ENCODE assay signal across 16 mouse cellular contexts in the genomic region with DNA sequence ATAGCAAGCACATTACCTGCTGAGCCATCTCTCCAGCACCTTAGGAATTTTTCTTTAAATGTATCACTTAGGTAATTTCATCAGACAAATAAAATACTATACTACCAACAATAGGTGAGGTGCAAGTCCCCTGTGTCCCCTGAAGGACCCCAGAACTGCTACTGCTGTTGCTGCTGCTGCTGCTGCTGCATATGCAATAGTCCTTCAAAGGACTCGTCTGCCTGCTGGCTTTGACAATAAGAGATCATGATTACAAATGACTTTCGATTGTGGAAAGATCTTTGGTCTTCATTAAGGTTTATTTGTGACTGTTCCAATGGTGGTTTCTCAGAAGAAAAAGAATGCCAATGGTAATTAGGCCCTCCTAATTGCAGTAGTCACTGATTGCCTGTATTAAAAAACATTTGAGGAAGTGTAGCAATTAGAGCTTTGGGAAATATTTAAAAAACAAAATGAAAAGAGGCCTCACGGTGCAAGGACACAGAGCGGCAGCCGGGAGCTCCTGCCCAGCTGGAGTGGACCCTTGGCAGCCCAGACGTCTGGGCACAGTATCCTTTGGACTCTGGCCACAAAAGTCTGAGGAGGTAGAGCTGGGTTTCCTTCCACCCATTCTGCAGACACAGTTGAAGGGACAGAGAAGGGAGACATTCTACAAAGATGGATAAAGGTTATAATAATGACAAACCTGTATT.
A peak's percentile ranks its signal among the peaks of the same experiment; 100 is the strongest.
DNase-seq lines count a peak whose midpoint lies in the region; ATAC-seq and TF ChIP-seq lines count a peak whose summit lies in the region.
"Had no signal": no experiment of that assay in that cellular context is flagged by ENCODE, and none has a peak within 500 bp of the region (broad histone marks: within the 10 kb centered on the region; RNA-seq: fewer than 3 reads in every experiment).

No protein-coding gene starts in this region.

- WGBS in forebrain, embryonic 14.5 days: 11% methylated on average over 6 of the region's 6 CpGs
- WGBS in forebrain, embryonic 10.5 days: 67% methylated on average over 6 of the region's 6 CpGs
- WGBS in kidney, adult 2 months: 16% methylated on average over 6 of the region's 6 CpGs
- WGBS in kidney, embryonic 15.5 days: 52% methylated on average over 6 of the region's 6 CpGs

- H3K4me2 ChIP-seq in forebrain, embryonic 14.5 days (ENCODE audit: low read length): no peak overlapping the region
- H3K4me2 ChIP-seq in kidney, embryonic 15.5 days: no peak overlapping the region
- H3K4me2 ChIP-seq: liver, embryonic 12.5 days; lung, embryonic 15.5 days; neural tube, embryonic 15.5 days had no signal

- no peak overlapping the region for H3K4me3 ChIP-seq in forebrain, embryonic 14.5 days (ENCODE audit: low read depth, low read length)
- no peak overlapping the region for H3K4me3 ChIP-seq in forebrain, embryonic 10.5 days
- no peak overlapping the region for H3K4me3 ChIP-seq in kidney, adult 2 months (ENCODE audit: insufficient read depth, low read depth, low read length)
- H3K4me3 ChIP-seq in kidney, embryonic 15.5 days (replicated peaks): no peak overlapping the region
- H3K4me3 ChIP-seq: heart, embryonic 10.5 days; limb, embryonic 10.5 days; liver, embryonic 12.5 days; lung, embryonic 15.5 days; neural tube, embryonic 15.5 days had no signal

- H3K27me3 ChIP-seq in forebrain, embryonic 14.5 days (replicated peaks; ENCODE audit: control insufficient read depth, insufficient read depth, low read length): no peaks in the 10 kb centered on the region
- H3K27me3 ChIP-seq in forebrain, embryonic 10.5 days (ENCODE audit: poor library complexity, severe bottlenecking): no peaks in the 10 kb centered on the region
- no peaks in the 10 kb centered on the region for H3K27me3 ChIP-seq in kidney, adult 2 months (replicated peaks; ENCODE audit: control insufficient read depth, insufficient read depth, low read length)
- H3K27me3 ChIP-seq in kidney, embryonic 15.5 days: no peaks in the 10 kb centered on the region
- H3K27me3 ChIP-seq: liver, embryonic 12.5 days; lung, embryonic 15.5 days; neural tube, embryonic 15.5 days had no signal

- no peak for TF ChIP-seq POLR2A in kidney, adult 2 months (IDR thresholded peaks at IDR 0.05; ENCODE audit: low read depth, low read length)
- TF ChIP-seq POLR2A in brain, embryonic 14.5 days (IDR thresholded peaks at IDR 0.05; ENCODE audit: borderline replicate concordance, extremely low read depth, insufficient read depth, insufficient read length, poor library complexity, severe bottlenecking): no peak

- no peak for TF ChIP-seq CTCF in kidney, adult 2 months (conservative IDR thresholded peaks at IDR 0.05; ENCODE audit: insufficient read depth, insufficient read length, low read depth, low read length)
- TF ChIP-seq CTCF in brain, embryonic 14.5 days (IDR thresholded peaks at IDR 0.05; ENCODE audit: borderline replicate concordance, extremely low read depth, insufficient read depth, insufficient read length): no peak

- ATAC-seq in forebrain, embryonic 14.5 days: peak; percentile 74
- ATAC-seq in kidney, embryonic 15.5 days (replicated peaks; ENCODE audit: low FRiP score): no peak
- ATAC-seq: liver, embryonic 12.5 days had no signal

- no peak overlapping the region for H3K9ac ChIP-seq in forebrain, embryonic 14.5 days (ENCODE audit: low read length)
- no peak overlapping the region for H3K9ac ChIP-seq in kidney, embryonic 15.5 days
- H3K9ac ChIP-seq: liver, embryonic 12.5 days; lung, embryonic 15.5 days; neural tube, embryonic 15.5 days had no signal

- H3K4me1 ChIP-seq in forebrain, embryonic 14.5 days (ENCODE audit: control insufficient read depth, insufficient read depth, low read length): no peaks in the 10 kb centered on the region; the same call in 1 of the 2 replicates
- no peaks in the 10 kb centered on the region for H3K4me1 ChIP-seq in forebrain, embryonic 10.5 days
- peaks cover 5% of the 10 kb centered on the region; the same call in 1 of the 2 replicates for H3K4me1 ChIP-seq in kidney, adult 2 months (ENCODE audit: control insufficient read depth, insufficient read depth, low read length)
- no peaks in the 10 kb centered on the region for H3K4me1 ChIP-seq in kidney, embryonic 15.5 days
- H3K4me1 ChIP-seq: heart, embryonic 10.5 days; limb, embryonic 10.5 days; liver, embryonic 12.5 days; lung, embryonic 15.5 days; neural tube, embryonic 15.5 days had no signal

- peak overlapping the region; percentile 16; the same call in 1 of the 2 replicates for H3K27ac ChIP-seq in forebrain, embryonic 14.5 days (ENCODE audit: low read depth, low read length)
- H3K27ac ChIP-seq in forebrain, embryonic 10.5 days: no peak overlapping the region
- no peak overlapping the region for H3K27ac ChIP-seq in kidney, adult 2 months (ENCODE audit: insufficient read depth, low read depth, low read length)
- no peak overlapping the region for H3K27ac ChIP-seq in kidney, embryonic 15.5 days
- H3K27ac ChIP-seq: heart, embryonic 10.5 days; limb, embryonic 10.5 days; liver, embryonic 12.5 days; lung, embryonic 15.5 days; neural tube, embryonic 15.5 days had no signal

- H3K9me3 ChIP-seq in forebrain, embryonic 14.5 days (replicated peaks; ENCODE audit: control insufficient read depth, low read length): no peaks in the 10 kb centered on the region; the same call in 1 of the 2 replicates
- peaks cover 4% of the 10 kb centered on the region; the same call in 1 of the 2 replicates for H3K9me3 ChIP-seq in forebrain, embryonic 10.5 days
- no peaks in the 10 kb centered on the region for H3K9me3 ChIP-seq in kidney, embryonic 15.5 days (replicated peaks)
- H3K9me3 ChIP-seq: heart, embryonic 10.5 days; limb, embryonic 10.5 days; liver, embryonic 12.5 days; lung, embryonic 15.5 days; neural tube, embryonic 15.5 days had no signal

- DNase-seq in forebrain, embryonic 14.5 days (ENCODE audit: low spot score): peak; percentile 64
- DNase-seq in forebrain, embryonic 10.5 days (ENCODE audit: extremely low spot score, low spot score): no peak
- DNase-seq in kidney, adult 2 months: peak; percentile 82
- peak; percentile 71 for DNase-seq in brain, embryonic 14.5 days (ENCODE audit: low read depth)
- peak; percentile 48 for DNase-seq in kidney, postnatal 10 days
- no peak for DNase-seq in urinary bladder, adult 18-20 months (ENCODE audit: low spot score in 2 of 2)
- DNase-seq: cerebellum, adult 9-11 months; heart, postnatal 14 days; right cerebral cortex, adult 18-20 months; thymus, postnatal 4 days had no signal

- H3K36me3 ChIP-seq in forebrain, embryonic 14.5 days (ENCODE audit: control insufficient read depth, insufficient read depth, low read length): no peaks in the 10 kb centered on the region
- no peaks in the 10 kb centered on the region for H3K36me3 ChIP-seq in forebrain, embryonic 10.5 days (replicated peaks)
- H3K36me3 ChIP-seq in kidney, adult 2 months (ENCODE audit: control insufficient read depth, insufficient read depth, low read length): no peaks in the 10 kb centered on the region
- H3K36me3 ChIP-seq in kidney, embryonic 15.5 days: no peaks in the 10 kb centered on the region
- H3K36me3 ChIP-seq: heart, embryonic 10.5 days; limb, embryonic 10.5 days; liver, embryonic 12.5 days; lung, embryonic 15.5 days; neural tube, embryonic 15.5 days had no signal

Comparison
In these comparisons a context has a peak if more than half of its experiments do, and no peak if none do; other contexts are left out.
1. DNase-seq: peak in forebrain, embryonic 14.5 days (single experiment), kidney, adult 2 months (single experiment), brain, embryonic 14.5 days (single experiment) and kidney, postnatal 10 days (single experiment); none in forebrain, embryonic 10.5 days (single experiment) and urinary bladder, adult 18-20 months (0 of 2).